Mouse (Mus musculus) embryonic stem cell, embryonic (primary cell): ENCODE data around the gene Ddx20.

ENCODE experiments used
- CTCF ChIA-PET, 4 experiments: fragments of 300-600 bp in 2 of 4; fragments of 350-600 bp in 2 of 4; sonication (Branson Sonifier 250); formaldehyde crosslinking; loops; one replicate each; lab custom pipeline; 2022; ENCODE audit warnings: inconsistent platforms in 2 of 4; lab: Charles Lee
- POLR2A ChIA-PET, 4 experiments: fragments of 300-600 bp in 2 of 4; fragments of 350-600 bp in 2 of 4; sonication (Branson Sonifier 250); formaldehyde crosslinking; loops; one replicate each; lab custom pipeline; 2022; ENCODE audit warnings: antibody characterized with exemption in 4 of 4, inconsistent platforms in 1 of 4; lab: Charles Lee

Ddx20 gene

GRCm38 (mm10) chr3:105712827-105713226 lies 25.5 kb upstream of the Ddx20 start:
- CTCF ChIA-PET, result interaction anchor here in 1 of 4 experiments (1.1 kb wide), 1 partner anchor 187 kb away, joined by 4 read pairs; no protein-coding TSS in a partner anchor
- POLR2A ChIA-PET, result interaction anchor here in 2 of 4 experiments (0.6 to 1.5 kb wide), 4 partner anchors 26 to 1576 kb away, joined by 3 to 4 read pairs (median 4); partner anchors contain the start of gene Ddx20 (in 1 of the 2)

- ChIA-PET POLR2A (no interaction called here), CTCF (no interaction called here)
Measured at GRCm38 (mm10) chr3:105711741-105712140, 24.4 kb upstream of the Ddx20 start.

GRCm38 (mm10) chr3:105710246-105710645 lies 22.9 kb upstream of the Ddx20 start:
- ChIA-PET CTCF (no interaction called here), POLR2A (interaction anchor here in 2 of 4 experiments (0.7 to 1.0 kb wide), 2 partner anchors 17 to 1491 kb away, joined by 3 read pairs; no protein-coding TSS in a partner anchor)

- CTCF ChIA-PET, result no interaction called here
- POLR2A ChIA-PET, result interaction anchor here in 3 of 4 experiments (0.7 to 1.5 kb wide), 4 partner anchors 143 to 487 kb away, joined by 3 read pairs; partner anchors contain the start of gene Wdr77 (in 1 of the 3)
Measured at GRCm38 (mm10) chr3:105707590-105707989, 20.2 kb upstream of the Ddx20 start.

- CTCF ChIA-PET, result no interaction called here
- POLR2A ChIA-PET, result interaction anchor here in 1 of 4 experiments (1.3 to 1.4 kb wide), 2 partner anchors 17 to 186 kb away, joined by 3 read pairs; no protein-coding TSS in a partner anchor
Measured at GRCm38 (mm10) chr3:105706366-105707020, 19.1 kb upstream of the Ddx20 start.

- POLR2A ChIA-PET, result interaction anchor here in 3 of 4 experiments (0.6 to 1.8 kb wide), 10 partner anchors 11 to 585 kb away, joined by 3 to 11 read pairs (median 4); partner anchors contain the start of genes Wdr77 (in 2 of the 3), Atp5f1 (in 1 of the 3) and Ddx20 (in 1 of the 3)
Measured at GRCm38 (mm10) chr3:105705561-105705960, 18.2 kb upstream of the Ddx20 start.

GRCm38 (mm10) chr3:105705061-105705549 lies 17.7 kb upstream of the Ddx20 start:
- ChIA-PET CTCF (interaction anchor here in 3 of 4 experiments (1.0 to 2.3 kb wide), 3 partner anchors 21 to 22 kb away, joined by 3 to 9 read pairs (median 7); no protein-coding TSS in a partner anchor), POLR2A (interaction anchor here in 3 of 4 experiments (0.6 to 1.8 kb wide), 22 partner anchors 11 to 1066 kb away, joined by 3 to 11 read pairs (median 3); partner anchors contain the start of genes Wdr77 (in 2 of the 3), Atp5f1 (in 1 of the 3) and Ddx20 (in 1 of the 3))

More at GRCm38 (mm10) chr3:105705561-105705960, 18.2 kb upstream of the Ddx20 start:
- CTCF ChIA-PET, result interaction anchor here in 3 of 4 experiments (1.0 to 2.3 kb wide), 3 partner anchors 20 to 21 kb away, joined by 3 to 9 read pairs (median 7); no protein-coding TSS in a partner anchor

GRCm38 (mm10) chr3:105704031-105705008 lies 16.9 kb upstream of the Ddx20 start, which contains the start of gene Inka2:
Gene Inka2, plus strand, starts transcription at chr3:105704599.
- ChIA-PET CTCF (interaction anchor here in 2 of 4 experiments (0.7 to 2.3 kb wide), 3 partner anchors 17 to 23 kb away, joined by 3 to 9 read pairs (median 7); no protein-coding TSS in a partner anchor), POLR2A (interaction anchor here in 3 of 4 experiments (0.6 to 1.8 kb wide), 22 partner anchors 10 to 1065 kb away, joined by 3 to 11 read pairs (median 4); partner anchors contain the start of genes Wdr77 (in 2 of the 3), Atp5f1 (in 1 of the 3), Cept1 (in 1 of the 3) and Ddx20 (in 1 of the 3))

- ChIA-PET CTCF (interaction anchor here in 1 of 4 experiments (2.3 kb wide), 1 partner anchor 23 kb away, joined by 9 read pairs; no protein-coding TSS in a partner anchor), POLR2A (interaction anchor here in 2 of 4 experiments (0.9 to 1.5 kb wide), 5 partner anchors 10 to 845 kb away, joined by 3 to 7 read pairs (median 4); partner anchors contain the start of genes Cept1 (in 1 of the 2) and Dram2 (in 1 of the 2))
Measured at GRCm38 (mm10) chr3:105703571-105703970, 16.2 kb upstream of the Ddx20 start.

GRCm38 (mm10) chr3:105701399-105701798 lies 14.0 kb upstream of the Ddx20 start:
- ChIA-PET CTCF (interaction anchor here in 2 of 4 experiments (0.5 to 0.7 kb wide), 3 partner anchors 549 to 1678 kb away, joined by 4 to 5 read pairs (median 4); no protein-coding TSS in a partner anchor), POLR2A (interaction anchor here in 1 of 4 experiments (0.6 kb wide), 1 partner anchor 17 kb away, joined by 3 read pairs; no protein-coding TSS in a partner anchor)

GRCm38 (mm10) chr3:105700786-105701185 lies 13.4 kb upstream of the Ddx20 start:
- POLR2A ChIA-PET, result interaction anchor here in 1 of 4 experiments (0.6 kb wide), 1 partner anchor 18 kb away, joined by 3 read pairs; no protein-coding TSS in a partner anchor
- CTCF ChIA-PET, result interaction anchor here in 2 of 4 experiments (0.6 to 0.7 kb wide), 3 partner anchors 548 to 1623 kb away, joined by 3 to 5 read pairs (median 4); no protein-coding TSS in a partner anchor

GRCm38 (mm10) chr3:105699241-105699933 lies 12.0 kb upstream of the Ddx20 start:
- ChIA-PET CTCF (no interaction called here), POLR2A (interaction anchor here in 2 of 4 experiments (0.6 to 0.8 kb wide), 2 partner anchors 34 to 585 kb away, joined by 3 to 5 read pairs; no protein-coding TSS in a partner anchor)

- POLR2A ChIA-PET, result no interaction called here
- CTCF ChIA-PET, result no interaction called here
Measured at GRCm38 (mm10) chr3:105698311-105698710, 10.9 kb upstream of the Ddx20 start.

- ChIA-PET POLR2A (no interaction called here), CTCF (no interaction called here)
Measured at GRCm38 (mm10) chr3:105697148-105697441, 9.7 kb upstream of the Ddx20 start.

- ChIA-PET CTCF (interaction anchor here in 1 of 4 experiments (0.7 kb wide), 1 partner anchor 36 kb away, joined by 3 read pairs; no protein-coding TSS in a partner anchor), POLR2A (no interaction called here)
Measured at GRCm38 (mm10) chr3:105696387-105697147, 9.2 kb upstream of the Ddx20 start.
